Mouse (Mus musculus) C2C12 (cell line): ENCODE data around the gene Fam228a. TPM values are rescaled to one million over a fixed set of nuclear protein-coding genes. Genes with fewer than 3 reads are reported as not detected.

ENCODE experiments used
- H3K27me3 ChIP-seq: one replicate; pipeline ENCODE4 v1.6.1; 2011; ENCODE audit not compliant: control insufficient read depth, insufficient read depth, insufficient read length
- H3K36me3 ChIP-seq: one replicate; pipeline ENCODE4 v1.6.1; 2011; ENCODE audit not compliant: control insufficient read depth, insufficient read depth
- H3K4me3 ChIP-seq: one replicate; pipeline ENCODE4 v1.5.1; 2011; ENCODE audit warnings: mild to moderate bottlenecking, control low read depth; ENCODE audit not compliant: poor library complexity, insufficient read depth, severe bottlenecking
- H3K79me2 ChIP-seq: one replicate; pipeline ENCODE4 v1.6.1; 2011; ENCODE audit not compliant: control insufficient read depth, insufficient read depth
- H3K79me3 ChIP-seq: one replicate; pipeline ENCODE4 v1.6.1; 2011; ENCODE audit warnings: low read depth, control low read depth
- H3ac ChIP-seq: one replicate; pipeline ENCODE3; 2011; ENCODE audit warnings: low read depth; ENCODE audit not compliant: control insufficient read depth, insufficient read length
- CEBPB ChIP-seq: IDR thresholded peaks from one replicate; pipeline ENCODE4 v1.6.1; 2011; ENCODE audit warnings: low read depth, mild to moderate bottlenecking, control low read depth, moderate library complexity
- CTCF ChIP-seq: IDR thresholded peaks from one replicate; pipeline ENCODE4 v1.5.1; 2011; ENCODE audit not compliant: control insufficient read depth, insufficient read depth, insufficient read length
- FOSL1 ChIP-seq: IDR thresholded peaks from one replicate; pipeline ENCODE4 v1.8.0; 2011; ENCODE audit warnings: mild to moderate bottlenecking, low read length; ENCODE audit not compliant: poor library complexity, insufficient read depth, severe bottlenecking
- MAX ChIP-seq: IDR thresholded peaks from one replicate; pipeline ENCODE4 v1.6.1; 2011; ENCODE audit warnings: mild to moderate bottlenecking, control low read depth
- MYOD1 ChIP-seq: IDR thresholded peaks from one replicate; pipeline ENCODE4 v1.6.1; 2011; ENCODE audit warnings: low read depth; ENCODE audit not compliant: control insufficient read depth, insufficient read length
- MYOG ChIP-seq: IDR thresholded peaks from one replicate; pipeline ENCODE4 v1.6.1; 2011; ENCODE audit not compliant: control insufficient read depth, insufficient read length; ENCODE audit errors: extremely low read depth
- USF1 ChIP-seq: IDR thresholded peaks from one replicate; pipeline ENCODE4 v1.6.1; 2011; ENCODE audit warnings: low read depth, mild to moderate bottlenecking, control low read depth, moderate library complexity
- polyA plus RNA-seq: library from polyadenylated mRNA; unstranded; fragments of >200 nt; fragmentation: generic; extraction: Trizol; gene quantifications from one replicate; pipeline ENCODE4 v1.2.1, GENCODE M21; 2012; ENCODE audit warnings: missing spikeins

Fam228a gene
- polyA plus RNA-seq, 1 experiment: 0.05 TPM

- H3K27me3 ChIP-seq: peaks cover 3% of the 10 kb centered on the region
- H3ac ChIP-seq: no peak overlapping the region
Measured at GRCm38 (mm10) chr12:4729165-4729564, 9.1 kb downstream of the Fam228a start.

DNA sequence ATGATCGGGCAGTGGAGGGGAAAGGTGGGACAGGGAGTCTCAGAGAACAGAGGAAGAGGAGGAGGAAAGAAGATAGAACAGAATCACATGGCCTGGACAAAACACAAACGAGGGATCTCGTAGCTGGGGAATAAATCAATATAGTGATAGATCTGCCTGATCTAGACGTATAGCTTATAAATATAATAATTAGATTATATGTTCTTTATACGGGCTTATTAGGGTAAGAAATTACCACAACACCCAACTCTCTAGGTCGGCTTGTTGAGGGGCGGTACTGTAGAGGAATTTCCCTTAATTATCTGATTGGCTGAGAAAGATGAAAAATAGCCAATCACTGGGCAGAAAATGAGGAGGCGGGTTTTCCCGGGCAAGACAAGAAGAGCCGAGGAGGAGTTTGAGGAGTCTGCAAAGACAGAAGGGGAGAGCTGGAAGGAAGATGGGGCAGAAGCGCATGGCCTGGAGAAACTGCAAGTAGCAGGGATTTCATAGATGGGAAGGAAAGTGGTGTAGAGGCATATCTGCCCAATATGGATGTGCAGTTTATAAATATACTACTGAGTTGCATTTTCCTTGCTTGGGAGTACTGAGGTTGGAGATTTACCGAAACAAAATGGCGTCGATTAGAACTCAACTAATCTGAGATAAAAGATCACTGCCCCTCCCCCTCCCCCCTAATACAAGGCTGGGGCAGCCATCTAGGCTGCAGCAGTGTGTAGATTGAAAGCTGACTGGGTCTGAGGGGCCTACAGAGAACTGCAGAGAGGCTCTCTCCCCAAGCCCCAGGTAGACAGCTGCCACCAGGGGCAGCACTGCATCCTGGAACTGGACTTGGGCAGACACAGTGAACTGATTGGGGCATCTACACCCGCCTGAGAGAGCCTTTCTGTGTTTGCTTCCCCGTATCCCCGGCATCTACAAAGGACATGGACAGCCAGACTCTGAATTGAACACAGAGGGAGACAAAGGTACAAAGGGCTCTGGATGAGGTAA lies 18.2 kb downstream of the Fam228a start:
- no peaks in the 10 kb centered on the region for H3K27me3 ChIP-seq
- TF ChIP-seq MAX (no peak), MYOG (no peak)
- H3K79me2 ChIP-seq: no peaks in the 10 kb centered on the region
- no peaks in the 10 kb centered on the region for H3K79me3 ChIP-seq
- no peak overlapping the region for H3K4me3 ChIP-seq
- no peaks in the 10 kb centered on the region for H3K36me3 ChIP-seq
- no peak overlapping the region for H3ac ChIP-seq

More at GRCm38 (mm10) chr12:4729165-4729564, 9.1 kb downstream of the Fam228a start:
- no peak for TF ChIP-seq FOSL1
- TF ChIP-seq CEBPB: no peak
- TF ChIP-seq MYOD1: no peak
- no peak for TF ChIP-seq MYOG
- TF ChIP-seq MAX: no peak
- no peak for TF ChIP-seq CTCF
- no peak for TF ChIP-seq USF1
- Histone ChIP-seq H3K79me2 (no peaks in the 10 kb centered on the region), H3K79me3 (no peaks in the 10 kb centered on the region), H3K4me3 (no peak overlapping the region), H3K36me3 (no peaks in the 10 kb centered on the region)

- no peak for TF ChIP-seq MYOD1
- TF ChIP-seq USF1: no peak
- no peak for TF ChIP-seq MAX
- no peak for TF ChIP-seq FOSL1
- no peak for TF ChIP-seq CEBPB
- TF ChIP-seq CTCF: no peak
- no peak for TF ChIP-seq MYOG
Measured at GRCm38 (mm10) chr12:4719066-4719761, 19.0 kb downstream of the Fam228a start.

GRCm38 (mm10) chr12:4717417-4717816 lies 20.8 kb downstream of the Fam228a start:
- Histone ChIP-seq H3K79me2 (no peaks in the 10 kb centered on the region), H3K36me3 (no peaks in the 10 kb centered on the region), H3K4me3 (no peak overlapping the region), H3K79me3 (no peaks in the 10 kb centered on the region), H3K27me3 (no peaks in the 10 kb centered on the region), H3ac (no peak overlapping the region)
- TF ChIP-seq FOSL1 (no peak), MAX (no peak), MYOG (no peak), MYOD1 (no peak), CEBPB (no peak), CTCF (no peak), USF1 (no peak)

More at GRCm38 (mm10) chr12:4719066-4719761, 19.0 kb downstream of the Fam228a start:
- Histone ChIP-seq H3K4me3 (no peak overlapping the region), H3ac (no peak overlapping the region), H3K79me3 (no peaks in the 10 kb centered on the region), H3K79me2 (no peaks in the 10 kb centered on the region), H3K27me3 (no peaks in the 10 kb centered on the region), H3K36me3 (no peaks in the 10 kb centered on the region)

GRCm38 (mm10) chr12:4715606-4716005 lies 22.6 kb downstream of the Fam228a start:
- Histone ChIP-seq H3K79me2 (no peaks in the 10 kb centered on the region), H3K36me3 (no peaks in the 10 kb centered on the region), H3K79me3 (no peaks in the 10 kb centered on the region), H3ac (no peak overlapping the region), H3K27me3 (no peaks in the 10 kb centered on the region), H3K4me3 (no peak overlapping the region)
- no peak for TF ChIP-seq FOSL1
- TF ChIP-seq MYOG: no peak
- TF ChIP-seq MYOD1: no peak
- TF ChIP-seq USF1: no peak
- TF ChIP-seq MAX: no peak
- no peak for TF ChIP-seq CEBPB
- TF ChIP-seq CTCF: no peak
